Mouse (Mus musculus): ENCODE data around the gene Swi5.

The Swi5 gene

GRCm38 (mm10) chr2:32287923-32288367 is at the start of gene Swi5:
Gene Swi5 (minus strand): TSS chr2:32288075.
- peak; percentile 99 for DNase-seq (ENCODE audit: low read depth, low spot score)

- DNase-seq (ENCODE audit: low read depth, low spot score) = no peak
These were observed 48.0 kb upstream of the Swi5 start for GRCm38 (mm10) chr2:32335888-32336287.

DNA sequence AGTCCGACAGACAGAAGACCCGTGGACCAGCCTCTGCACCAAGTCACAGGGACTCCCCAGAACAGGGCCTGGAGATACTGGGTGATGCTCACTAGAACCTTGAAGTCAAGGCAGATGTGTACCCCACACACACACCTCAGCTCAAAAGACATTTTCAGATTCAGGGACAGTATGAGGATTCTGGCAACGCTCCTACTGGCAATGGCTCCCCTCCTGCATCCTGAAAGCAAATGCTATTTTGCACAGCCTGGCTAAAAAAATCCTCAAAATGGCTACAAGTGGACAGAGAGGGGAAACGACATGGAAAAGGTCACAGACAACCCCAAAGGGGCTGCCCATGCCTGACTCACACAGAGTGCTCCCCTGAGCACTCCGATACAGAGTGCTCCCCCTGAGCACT is 44.3 kb upstream of the Swi5 start:
- no peak for DNase-seq (ENCODE audit: low read depth, low spot score)

- DNase-seq (ENCODE audit: low read depth, low spot score) = no peak
These were observed 41.7 kb upstream of the Swi5 start for GRCm38 (mm10) chr2:32329531-32329930.

DNA sequence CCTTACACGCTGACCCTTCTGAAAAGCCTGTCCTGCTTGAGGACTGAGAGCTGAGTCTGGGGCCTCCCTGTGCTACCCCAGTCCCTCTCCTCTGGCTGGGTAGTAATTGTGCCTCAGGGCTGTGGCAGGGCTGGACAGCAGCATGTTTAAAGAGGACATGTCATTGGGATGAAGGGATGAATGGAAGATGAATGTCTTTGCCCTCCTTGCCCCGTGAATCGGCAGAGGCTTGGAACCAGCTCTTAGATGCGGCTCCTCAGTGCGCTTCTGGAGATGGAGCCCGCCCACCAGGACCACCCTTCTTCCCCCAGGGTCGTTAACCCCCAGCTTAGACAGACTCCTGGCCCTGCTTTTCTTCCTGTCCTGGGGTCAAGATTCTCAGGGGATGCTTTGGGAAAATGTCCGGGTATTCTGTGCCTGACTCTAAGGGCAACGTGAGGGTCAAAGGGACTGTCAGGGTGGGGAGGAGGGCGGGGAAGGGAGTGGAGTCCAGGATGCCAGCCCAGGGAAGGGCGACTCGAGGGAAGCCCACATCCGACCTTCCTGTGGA is 41.1 kb upstream of the Swi5 start:
- DNase-seq (ENCODE audit: low read depth, low spot score) = no peak

DNA sequence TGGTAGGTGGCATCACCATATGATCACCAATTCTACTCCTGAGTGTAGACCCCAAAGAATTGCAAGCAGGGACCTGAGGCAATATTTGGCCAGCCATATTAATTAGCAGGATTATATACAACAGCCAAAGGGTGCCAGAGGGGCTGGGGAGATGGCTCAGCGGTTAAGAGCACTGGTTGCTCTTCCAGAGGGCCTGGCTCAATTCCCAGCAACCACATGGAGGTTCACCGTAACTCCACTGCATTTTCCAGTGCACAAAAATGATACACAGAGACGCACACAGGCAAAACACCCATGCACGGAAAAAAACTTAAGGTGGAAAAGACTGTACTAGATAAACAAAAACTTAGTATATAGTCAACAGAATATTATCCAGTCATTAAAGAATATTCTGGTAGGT is 39.3 kb upstream of the Swi5 start:
- DNase-seq (ENCODE audit: low read depth, low spot score) = no peak

DNA sequence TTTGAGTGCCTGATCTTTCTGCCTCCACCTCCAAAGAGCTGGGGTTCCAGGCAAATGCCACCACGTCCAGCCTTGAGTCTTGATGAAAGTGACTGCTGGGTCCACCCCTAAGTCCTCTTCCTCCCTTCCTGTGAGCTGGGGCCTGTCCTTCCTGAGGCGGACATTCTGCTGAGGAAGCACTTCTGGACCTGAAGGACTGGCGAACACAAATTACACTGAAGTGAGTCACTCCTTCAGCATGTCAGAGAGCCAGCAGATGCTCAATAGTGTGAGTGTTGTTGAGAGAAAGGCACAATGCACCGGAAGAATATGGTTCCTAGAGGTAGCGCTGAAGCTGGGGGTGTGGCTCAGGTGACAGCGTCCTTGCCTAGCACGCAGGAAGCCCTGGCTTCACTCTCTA is 37.5 kb upstream of the Swi5 start:
- no peak for DNase-seq (ENCODE audit: low read depth, low spot score)

- no peak for DNase-seq (ENCODE audit: low read depth, low spot score)
These were observed 36.4 kb upstream of the Swi5 start for GRCm38 (mm10) chr2:32324322-32324721.

DNA sequence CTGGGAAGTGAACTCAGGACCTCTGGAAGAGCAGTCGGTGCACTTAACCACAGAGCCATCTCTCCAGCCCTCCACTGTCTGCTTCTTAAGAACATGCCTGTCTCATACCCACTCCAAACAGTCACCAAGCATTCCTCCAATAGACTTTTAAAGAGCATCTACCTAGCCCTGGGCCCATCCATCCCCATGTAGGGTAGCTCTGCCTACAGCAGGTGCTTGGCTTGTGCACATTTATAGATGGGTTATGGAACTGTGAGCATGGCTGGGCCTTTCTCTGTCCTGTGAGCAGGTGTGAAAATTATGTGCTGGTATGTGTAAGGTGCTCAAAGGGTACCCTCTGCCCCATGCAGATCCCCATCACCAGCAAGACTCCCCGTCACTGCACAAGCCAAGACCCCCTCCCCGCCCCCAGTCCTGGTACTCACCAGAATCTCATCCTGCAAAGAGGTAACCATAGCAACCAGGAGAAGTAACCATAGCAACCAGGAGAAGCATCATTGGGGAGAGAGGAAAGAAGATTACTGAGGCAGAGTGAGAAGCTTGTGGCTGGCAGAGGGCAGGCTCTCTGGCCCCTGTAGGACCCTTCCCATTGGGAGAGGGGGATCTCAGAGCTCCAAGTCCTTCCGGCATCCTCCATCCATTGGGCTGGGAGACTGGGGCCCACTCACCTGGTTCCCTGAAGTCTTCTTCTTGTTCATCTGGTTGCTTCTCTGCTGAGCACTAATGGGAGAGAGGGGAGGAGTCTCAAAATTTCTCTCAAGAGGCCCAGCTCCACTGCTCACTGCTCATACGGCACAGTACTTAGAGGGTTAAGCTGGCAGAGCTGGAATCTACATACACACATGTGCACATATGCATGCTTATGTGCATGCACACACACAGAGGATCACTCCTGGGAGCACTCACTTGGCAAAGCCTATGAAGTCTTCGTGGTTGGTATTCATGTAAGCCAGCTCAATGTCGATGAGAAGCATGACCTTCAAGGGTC is 35.2 kb upstream of the Swi5 start:
- no peak for DNase-seq (ENCODE audit: low read depth, low spot score)

DNA sequence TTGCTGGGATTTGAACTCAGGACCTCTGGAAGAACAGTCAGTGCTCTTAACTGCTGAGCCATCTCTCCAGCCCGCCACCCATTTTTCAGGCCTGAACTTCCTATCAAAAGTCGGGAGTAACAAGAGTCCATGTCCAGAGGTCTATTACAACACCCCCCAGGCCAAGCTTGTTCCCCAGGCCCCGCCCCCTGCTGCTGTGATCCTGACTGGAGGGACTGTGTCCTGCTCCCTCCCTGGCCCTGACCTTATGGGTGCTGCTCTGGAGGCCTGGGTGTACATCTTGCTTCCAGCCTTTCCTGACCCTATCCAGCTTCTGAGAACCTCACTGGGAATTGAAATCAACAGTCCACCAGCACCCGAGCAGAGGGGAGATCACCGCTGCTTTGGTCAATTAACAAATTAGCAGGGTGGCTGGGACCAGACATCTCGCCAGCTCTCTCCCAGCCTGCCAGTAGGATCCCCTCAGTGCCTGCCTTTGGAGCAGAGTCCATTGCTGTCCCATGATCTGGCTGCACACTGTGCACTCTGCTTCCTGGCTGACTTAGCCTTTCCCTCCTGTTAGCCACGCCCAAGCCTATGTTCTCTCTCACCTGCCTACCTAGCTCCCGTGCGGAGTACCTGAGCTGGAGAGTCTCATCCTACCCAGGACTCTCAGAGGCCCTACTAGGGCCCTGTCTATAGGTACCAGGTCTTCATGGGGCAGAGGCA is 33.9 kb upstream of the Swi5 start:
- DNase-seq (ENCODE audit: low read depth, low spot score) = no peak

- no peak for DNase-seq (ENCODE audit: low read depth, low spot score)
These were observed 32.8 kb upstream of the Swi5 start for GRCm38 (mm10) chr2:32320721-32321120.

DNA sequence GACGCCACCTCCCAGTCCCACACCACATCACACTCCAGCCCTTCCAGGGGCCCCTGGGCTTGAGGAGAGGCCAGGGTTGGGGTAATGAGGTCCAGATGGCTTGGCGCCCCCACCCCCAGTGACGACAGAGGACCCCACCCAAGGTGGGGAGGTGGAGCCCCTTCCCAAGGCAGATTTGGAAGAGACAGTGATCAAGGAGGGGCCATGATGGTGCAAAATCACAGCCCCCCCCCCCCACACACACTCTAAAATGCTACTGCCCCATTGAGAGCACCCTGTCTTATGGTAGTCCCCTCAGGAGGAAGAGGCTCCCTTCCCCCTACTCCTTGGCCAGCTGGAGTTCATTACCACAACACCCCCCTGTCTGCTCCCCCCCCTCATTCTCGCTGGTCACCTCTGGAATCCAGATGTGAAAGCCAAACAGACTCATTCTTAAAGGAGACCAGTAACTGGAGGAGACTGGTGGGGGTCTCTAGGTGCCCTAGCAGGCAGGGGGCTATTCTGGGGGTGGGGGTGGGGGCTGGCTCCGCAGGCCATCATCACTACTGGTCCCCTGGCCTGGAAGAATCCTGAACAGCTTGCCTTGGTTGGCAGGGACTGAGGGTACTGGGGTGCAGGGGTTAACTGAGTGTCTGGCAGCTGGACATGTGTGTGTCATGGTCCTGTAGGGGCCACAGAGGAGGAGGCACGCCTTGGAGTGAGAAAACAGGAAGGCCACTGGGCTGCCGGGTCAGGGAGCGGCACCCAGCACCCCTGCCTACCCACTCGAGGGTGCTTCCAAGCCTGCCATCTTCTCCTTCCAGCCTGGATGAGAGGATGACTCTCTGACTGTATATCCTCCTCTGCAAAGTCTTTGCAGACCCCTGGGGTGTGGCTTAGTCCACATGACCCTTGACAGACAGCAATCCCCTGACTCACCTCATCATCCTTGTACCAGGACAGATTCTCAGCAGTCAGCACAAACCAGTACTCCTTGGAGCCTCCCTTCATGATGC is 32.0 kb upstream of the Swi5 start:
- no peak for DNase-seq (ENCODE audit: low read depth, low spot score)

DNA sequence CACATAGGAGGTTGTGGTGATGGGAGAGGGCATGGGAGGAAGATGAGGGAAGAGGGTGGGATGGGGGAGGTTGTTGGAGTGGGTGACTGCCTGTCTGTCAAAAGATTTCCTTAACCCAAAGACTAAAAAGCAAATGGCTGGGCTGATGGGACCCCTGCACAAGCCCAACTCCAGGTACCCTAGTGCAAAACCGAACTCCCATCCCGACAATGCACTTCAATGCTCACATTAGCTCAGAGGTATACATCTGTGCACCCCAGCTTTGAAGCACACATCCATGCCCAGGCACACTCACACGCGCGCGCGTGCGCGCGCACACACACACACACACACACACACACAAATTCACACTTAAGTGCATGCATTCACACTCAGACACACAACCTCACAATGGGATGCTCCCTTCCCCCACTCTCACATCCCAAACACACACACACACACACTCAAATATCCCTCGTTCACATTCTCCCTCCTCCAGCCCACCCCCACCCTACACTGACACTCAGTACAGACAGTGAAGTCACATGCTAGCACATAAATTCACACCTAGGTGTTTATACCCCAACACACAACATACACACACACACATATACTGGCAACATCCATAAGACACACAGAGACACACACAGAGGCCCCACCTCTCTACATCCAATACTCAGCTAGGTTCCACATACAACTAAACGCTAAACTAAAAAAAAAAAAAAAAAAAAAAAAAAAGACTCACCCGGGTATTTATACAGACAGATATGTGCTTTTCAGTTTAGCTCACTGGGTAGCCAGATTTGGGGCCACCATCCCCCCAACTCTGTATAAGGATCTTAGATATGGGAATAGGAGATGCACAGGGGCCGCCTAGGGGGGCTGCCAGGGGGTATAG is 31.1 kb upstream of the Swi5 start:
- no peak for DNase-seq (ENCODE audit: low read depth, low spot score)

GRCm38 (mm10) chr2:32317791-32318417 is 30.0 kb upstream of the Swi5 start:
- DNase-seq (ENCODE audit: low read depth, low spot score) = no peak

DNA sequence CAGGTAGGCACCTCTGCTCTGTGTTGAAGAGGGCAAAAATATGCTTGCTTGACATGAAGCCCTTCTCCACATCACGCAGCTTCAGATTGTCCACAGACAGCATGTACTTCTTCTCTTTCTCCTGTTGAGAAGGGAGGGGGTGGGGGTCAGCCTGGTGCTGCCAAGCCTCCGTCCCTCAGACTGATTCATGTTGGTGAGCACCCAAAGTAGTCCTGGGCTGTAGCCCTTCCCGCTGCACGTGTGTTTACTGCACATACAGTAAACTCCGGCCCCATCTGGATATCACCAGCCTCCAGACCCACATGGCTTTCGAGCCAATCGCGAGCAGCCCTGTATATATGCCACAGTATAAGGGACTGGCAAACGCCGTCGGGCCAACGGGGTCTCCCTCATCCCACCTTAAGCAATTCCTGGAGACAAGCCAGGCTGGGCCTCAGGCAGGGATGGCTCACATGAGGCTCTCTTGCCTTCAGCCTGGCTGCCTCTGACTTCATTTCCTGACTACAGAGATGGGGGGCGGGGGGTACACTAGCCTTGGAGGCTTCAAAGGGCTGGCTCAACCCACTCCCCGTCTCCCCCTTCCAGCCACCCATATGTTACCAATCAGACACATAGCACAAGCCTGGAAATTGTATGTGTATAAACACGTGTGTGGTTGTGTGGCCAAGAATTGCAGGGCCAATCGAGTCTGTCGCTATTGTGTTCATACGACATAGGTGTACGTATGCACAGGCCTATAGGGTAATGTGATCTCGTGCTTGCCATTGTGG is 29.2 kb upstream of the Swi5 start:
- DNase-seq (ENCODE audit: low read depth, low spot score) = no peak

DNA sequence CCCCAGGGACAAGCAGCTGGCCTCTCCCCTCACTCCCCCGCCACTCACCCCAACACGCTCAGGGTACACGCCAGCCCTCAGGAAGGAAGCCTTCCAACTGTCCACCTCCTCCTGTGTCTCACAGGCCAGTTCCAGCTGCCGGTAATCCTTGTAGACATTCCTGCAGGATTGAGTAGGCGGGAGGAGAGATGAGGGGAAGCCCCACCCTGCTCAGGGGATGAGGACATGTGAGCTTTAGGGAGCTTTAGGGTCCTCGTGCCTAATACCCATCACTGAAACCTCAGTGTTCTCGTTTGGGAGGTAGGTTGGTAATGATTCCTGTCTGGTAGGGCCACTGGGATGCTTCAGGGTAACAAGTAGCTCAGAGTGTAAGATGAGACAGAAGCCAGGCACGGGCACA is 27.9 kb upstream of the Swi5 start:
- no peak for DNase-seq (ENCODE audit: low read depth, low spot score)

DNA sequence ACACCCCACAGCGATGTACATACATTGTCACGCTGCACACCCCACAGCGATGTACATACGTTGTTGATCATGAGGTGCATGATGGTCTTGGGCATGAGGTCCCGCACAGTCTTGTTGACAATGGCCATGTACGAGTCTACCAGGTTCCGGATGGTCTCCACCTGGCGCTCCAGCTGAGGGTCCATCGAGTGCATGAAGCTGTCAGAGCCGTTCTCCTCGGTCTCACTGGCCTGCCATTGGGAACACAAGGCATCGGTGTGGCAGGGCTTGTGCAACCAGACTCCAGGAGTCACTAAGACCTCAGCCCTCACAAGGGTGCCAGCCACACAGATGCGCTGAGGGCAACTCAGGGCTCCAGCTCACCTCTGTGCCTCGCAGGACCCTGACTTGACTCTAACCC is 27.0 kb upstream of the Swi5 start:
- no peak for DNase-seq (ENCODE audit: low read depth, low spot score)

GRCm38 (mm10) chr2:32312318-32312964 is 24.6 kb upstream of the Swi5 start:
- no peak for DNase-seq (ENCODE audit: low read depth, low spot score)

All from telencephalon, adult 2 months (tissue).